23 mouse cellular contexts compared by ENCODE assay signal in the genomic region with DNA sequence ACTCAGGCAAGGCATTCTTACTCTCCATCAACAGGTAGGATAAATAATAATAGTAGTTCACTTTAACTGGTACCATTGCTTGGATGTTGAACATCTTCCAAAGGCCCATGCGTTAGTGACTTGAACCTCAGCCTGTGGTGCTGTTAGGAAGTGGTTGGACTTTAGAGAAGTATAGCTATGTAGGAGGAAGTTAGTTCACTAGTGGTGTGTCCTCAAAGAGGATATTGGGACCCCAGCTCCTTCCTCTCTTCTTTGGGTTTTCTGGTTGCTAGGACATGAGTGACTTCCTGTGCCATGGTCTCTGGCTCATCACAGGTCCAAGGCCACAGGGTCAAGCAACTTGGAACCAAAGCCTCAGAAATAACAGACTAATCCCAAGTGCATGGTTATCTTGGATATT. TPM values are rescaled to one million over a fixed set of nuclear protein-coding genes. Genes with fewer than 3 reads are reported as not detected.
DNase-seq lines count a peak whose midpoint lies in the region; ATAC-seq and TF ChIP-seq lines count a peak whose summit lies in the region.
"Had no signal": no experiment of that assay in that cellular context is flagged by ENCODE, and none has a peak within 500 bp of the region (broad histone marks: within the 10 kb centered on the region; RNA-seq: fewer than 3 reads in every experiment).

No protein-coding gene starts in this region.

- no peaks in the 10 kb centered on the region for H3K9me3 ChIP-seq in liver, embryonic 11.5 days (ENCODE audit: control insufficient read depth, low read length)
- H3K9me3 ChIP-seq in lung, postnatal 0 days (ENCODE audit: low read length), result no peaks in the 10 kb centered on the region
- H3K9me3 ChIP-seq: embryonic facial prominence, embryonic 13.5 days; forebrain, embryonic 10.5 days; forebrain, embryonic 15.5 days; heart, embryonic 15.5 days; hindbrain, embryonic 13.5 days; midbrain, embryonic 12.5 days had no signal

- H3K36me3 ChIP-seq in liver, adult 2 months (ENCODE audit: control insufficient read depth, insufficient read depth, low read length), result no peaks in the 10 kb centered on the region
- no peaks in the 10 kb centered on the region for H3K36me3 ChIP-seq in liver, embryonic 11.5 days (ENCODE audit: control insufficient read depth, insufficient read depth, low read length)
- H3K36me3 ChIP-seq in lung, postnatal 0 days (ENCODE audit: insufficient read depth, low read length), result no peaks in the 10 kb centered on the region
- H3K36me3 ChIP-seq: forebrain, embryonic 10.5 days; forebrain, embryonic 15.5 days; heart, embryonic 15.5 days; hindbrain, embryonic 13.5 days; midbrain, embryonic 12.5 days had no signal

- TF ChIP-seq EP300 in lung, postnatal 0 days (IDR thresholded peaks at IDR 0.05), result no peak

- no peak overlapping the region for H3K9ac ChIP-seq in liver, adult 2 months (ENCODE audit: low read depth, low read length)
- H3K9ac ChIP-seq in liver, embryonic 11.5 days (ENCODE audit: low read depth, low read length), result no peak overlapping the region
- H3K9ac ChIP-seq in lung, postnatal 0 days (replicated peaks; ENCODE audit: low read depth), result no peak overlapping the region
- H3K9ac ChIP-seq: embryonic facial prominence, embryonic 13.5 days; forebrain, embryonic 15.5 days; heart, embryonic 15.5 days; hindbrain, embryonic 13.5 days; midbrain, embryonic 12.5 days had no signal

- no peaks in the 10 kb centered on the region for H3K4me1 ChIP-seq in liver, adult 2 months (ENCODE audit: control insufficient read depth, insufficient read depth, low read length)
- no peaks in the 10 kb centered on the region for H3K4me1 ChIP-seq in liver, embryonic 11.5 days (replicated peaks; ENCODE audit: control insufficient read depth, insufficient read depth, low read length)
- H3K4me1 ChIP-seq in lung, postnatal 0 days (ENCODE audit: insufficient read depth, low read depth, low read length), result no peaks in the 10 kb centered on the region
- H3K4me1 ChIP-seq: forebrain, embryonic 15.5 days; midbrain, embryonic 12.5 days had no signal

- no peak overlapping the region for H3K4me2 ChIP-seq in liver, embryonic 11.5 days
- H3K4me2 ChIP-seq in lung, postnatal 0 days (replicated peaks; ENCODE audit: low read depth, low read length), result no peak overlapping the region
- H3K4me2 ChIP-seq: embryonic facial prominence, embryonic 13.5 days; forebrain, embryonic 15.5 days; heart, embryonic 15.5 days; hindbrain, embryonic 13.5 days; midbrain, embryonic 12.5 days had no signal

- H3K27me3 ChIP-seq in liver, adult 2 months (ENCODE audit: control insufficient read depth, insufficient read depth, low read length), result no peaks in the 10 kb centered on the region
- no peaks in the 10 kb centered on the region for H3K27me3 ChIP-seq in liver, embryonic 11.5 days (replicated peaks; ENCODE audit: control insufficient read depth, insufficient read depth, low read length)
- H3K27me3 ChIP-seq in lung, postnatal 0 days (replicated peaks; ENCODE audit: insufficient read depth, low read length), result no peaks in the 10 kb centered on the region
- H3K27me3 ChIP-seq: embryonic facial prominence, embryonic 13.5 days; forebrain, embryonic 15.5 days; heart, embryonic 15.5 days; hindbrain, embryonic 13.5 days; midbrain, embryonic 12.5 days had no signal

- 66% methylated on average over 1 of the region's 1 CpGs for WGBS in liver, adult 2 months
- 71% methylated on average over 1 of the region's 1 CpGs for WGBS in liver, embryonic 11.5 days
- WGBS in lung, postnatal 0 days, result 58% methylated on average over 1 of the region's 1 CpGs

- no peak overlapping the region for H3K4me3 ChIP-seq in liver, adult 2 months (ENCODE audit: insufficient read depth, low read depth, low read length)
- no peak overlapping the region for H3K4me3 ChIP-seq in liver, embryonic 11.5 days (ENCODE audit: low read depth, low read length)
- no peak overlapping the region for H3K4me3 ChIP-seq in lung, postnatal 0 days (ENCODE audit: low read depth, low read length)
- H3K4me3 ChIP-seq: embryonic facial prominence, embryonic 13.5 days; forebrain, embryonic 10.5 days; forebrain, embryonic 15.5 days; gastrocnemius, adult 2 months; heart, embryonic 15.5 days; hindbrain, embryonic 13.5 days; megakaryocyte, embryonic 14.5 days; midbrain, embryonic 12.5 days had no signal

- DNase-seq in liver, adult 2 months (ENCODE audit: extremely low read depth, low read depth, low spot score), result peak; percentile 35
- DNase-seq in liver, embryonic 11.5 days (ENCODE audit: low spot score), result no peak
- peak; percentile 25 for DNase-seq in adipocyte (ENCODE audit: low spot score)
- no peak for DNase-seq in gastrocnemius, adult 18-20 months (ENCODE audit: low spot score)
- DNase-seq in lung, postnatal 0 days (ENCODE audit: low spot score), result no peak
- DNase-seq in testis, postnatal 10 days (ENCODE audit: low spot score), result no peak
- DNase-seq: cerebellum, adult 11 months; cerebellum, adult 9-11 months; layer of hippocampus, postnatal 36 days; right cerebral cortex, postnatal 25 days had no signal

- TF ChIP-seq CTCF in liver, adult 2 months (IDR thresholded peaks at IDR 0.05; ENCODE audit: low read depth, low read length), result no peak
- TF ChIP-seq CTCF in lung, postnatal 0 days (IDR thresholded peaks at IDR 0.05), result no peak

- H3K27ac ChIP-seq in liver, adult 2 months (replicated peaks; ENCODE audit: insufficient read depth, low read depth, low read length), result no peak overlapping the region
- H3K27ac ChIP-seq in liver, embryonic 11.5 days (ENCODE audit: low read depth, low read length), result no peak overlapping the region
- no peak overlapping the region for H3K27ac ChIP-seq in lung, postnatal 0 days (ENCODE audit: low read length)
- H3K27ac ChIP-seq: embryonic facial prominence, embryonic 13.5 days; forebrain, embryonic 10.5 days; forebrain, embryonic 15.5 days; gastrocnemius, adult 2 months; heart, embryonic 15.5 days; hindbrain, embryonic 13.5 days; kidney, postnatal 0 days; midbrain, embryonic 12.5 days; stomach, postnatal 0 days had no signal

- no peak for ATAC-seq in liver, embryonic 11.5 days (replicated peaks; ENCODE audit: low FRiP score)
- peak; percentile 65 to 85 for ATAC-seq in hematopoietic stem cell, adult 5-6 weeks (replicated peaks in 1 of 2; ENCODE audit: insufficient read depth in 1 of 2, low FRiP score in 2 of 2, low TSS enrichment in 1 of 2, low read depth in 1 of 2, poor library complexity in 2 of 2, severe bottlenecking in 2 of 2)
- peak; percentile 83 for ATAC-seq in monocyte, adult 5-6 weeks (replicated peaks; ENCODE audit: insufficient number of reproducible peaks, low FRiP score, low TSS enrichment, poor library complexity, severe bottlenecking)
- no peak for ATAC-seq in lung, postnatal 0 days
- ATAC-seq: forebrain, embryonic 15.5 days; intestine, embryonic 16.5 days had no signal

- no peaks in the 10 kb centered on the region for H3K79me2 ChIP-seq in liver, adult 2 months (ENCODE audit: control insufficient read depth, insufficient read depth, low read length)

- no peak for TF ChIP-seq POLR2A in liver, adult 2 months (IDR thresholded peaks at IDR 0.05; ENCODE audit: extremely low read depth, insufficient read depth, low read length)

RNA-seq across cellular contexts. Expression of a gene that starts 38.5 kb away (rescaled TPM):
- 0.74 and 1.8 TPM in 2 replicates for total RNA-seq in liver, adult 2 months (2014; rRNA removed)
- 0.39 and 0.76 TPM in 2 replicates for polyA plus RNA-seq in liver, adult 2 months (2012; rRNA removed)
- 6.8 and 8.6 TPM in 2 replicates for polyA plus RNA-seq in liver, embryonic 11.5 days (2014; fragmentation: Nextera tagmentation; extraction: Ambion mirVana)
- total RNA-seq in hematopoietic stem cell, adult 5-6 weeks (2017), result 45.5 and 46.4 TPM in 2 replicates
- 28.7 to 49.6 TPM (median 34.2 TPM) in 3 replicates for total RNA-seq in monocyte, adult 5-6 weeks (2017)
- total RNA-seq in gastrocnemius, adult 18-20 months (2021), result under 1 TPM in 1 of 2 experiments, not detected in 1; 0.32 TPM
- polyA plus RNA-seq in lung, postnatal 0 days (2015; fragmentation: Nextera tagmentation; extraction: Ambion mirVana), result 27.9 and 28.6 TPM in 2 replicates

RNA-seq across cellular contexts. Expression of a gene that starts 49.1 kb away (rescaled TPM):
- total RNA-seq in liver, adult 2 months (2014; rRNA removed), result 1.6 and 1.9 TPM in 2 replicates
- 0.82 and 1.1 TPM in 2 replicates for polyA plus RNA-seq in liver, adult 2 months (2012; rRNA removed)
- 0.21 and 0.59 TPM in 2 replicates for polyA plus RNA-seq in liver, embryonic 11.5 days (2014; fragmentation: Nextera tagmentation; extraction: Ambion mirVana)
- 34.3 and 36.9 TPM in 2 replicates for total RNA-seq in hematopoietic stem cell, adult 5-6 weeks (2017)
- 28.2 to 43.6 TPM (median 32.9 TPM) in 3 replicates for total RNA-seq in monocyte, adult 5-6 weeks (2017)
- 1 to 10 TPM; 3.6 to 4.7 TPM for total RNA-seq in gastrocnemius, adult 18-20 months (2021)
- 1.2 and 1.4 TPM in 2 replicates for polyA plus RNA-seq in lung, postnatal 0 days (2015; fragmentation: Nextera tagmentation; extraction: Ambion mirVana)

Comparison
In these comparisons a context has a peak if more than half of its experiments do, and no peak if none do; other contexts are left out.
1. DNase-seq: peak in liver, adult 2 months (single experiment) and adipocyte (single experiment); none in liver, embryonic 11.5 days (single experiment), gastrocnemius, adult 18-20 months (single experiment), lung, postnatal 0 days (single experiment) and testis, postnatal 10 days (single experiment).
2. ATAC-seq: peak in hematopoietic stem cell, adult 5-6 weeks (2 of 2) and monocyte, adult 5-6 weeks (single experiment); none in liver, embryonic 11.5 days (single experiment) and lung, postnatal 0 days (single experiment).
3. RNA of a gene that starts 38.5 kb away (total RNA-seq): 45.5 to 46.4 TPM in hematopoietic stem cell, adult 5-6 weeks and 28.7 to 49.6 TPM in monocyte, adult 5-6 weeks; 0.74 to 1.8 TPM in liver, adult 2 months and 0.32 TPM in gastrocnemius, adult 18-20 months; every median in the first group is over 10 times any median in the second.